Mouse (Mus musculus) ES-Bruce4 (cell line): ENCODE measurements at regions not wholly inside any gene's neighbourhood (a gene's known extent, or its start where the extent isn't known, plus 50 kb on each side); places are given as distances from the start of the nearest gene placed in this dataset.

Experiments
- EP300 ChIP-seq: IDR thresholded peaks from 2 replicates; pipeline ENCODE4 v1.6.1; 2011; ENCODE audit warnings: low read depth, low read length; ENCODE audit not compliant: insufficient read depth
- POLR2A ChIP-seq: IDR thresholded peaks from one replicate; pipeline ENCODE4 v1.8.1; 2011; ENCODE audit warnings: low read length; ENCODE audit not compliant: insufficient read depth

- TF ChIP-seq EP300, result no peak
- TF ChIP-seq POLR2A, result no peak
Measured at GRCm38 (mm10) chr9:41223406-41223805, 61.9 kb upstream of the Ubash3b start.
